Mouse (Mus musculus) G1E (cell line): ENCODE results near the gene Mtcl1. TPM values are rescaled to one million over a fixed set of nuclear protein-coding genes. Genes with fewer than 3 reads are reported as not detected.

ENCODE experiments used
- ATAC-seq: 2 replicates; pipeline ENCODE4 v1.8.0; 2016; ENCODE audit warnings: mild to moderate bottlenecking; ENCODE audit not compliant: insufficient number of reproducible peaks, poor library complexity, low FRiP score, severe bottlenecking; ENCODE audit errors: extremely low read depth
- DNase-seq: peaks from one replicate; pipeline ENCODE4 v3.0.0; 2012; ENCODE audit warnings: low spot score
- H3K27me3 ChIP-seq: 2 replicates; pipeline ENCODE4 v1.6.1; 2012; ENCODE audit warnings: mild to moderate bottlenecking, low read length, inconsistent platforms; ENCODE audit not compliant: insufficient read depth
- H3K36me3 ChIP-seq: replicated peaks from 2 replicates; pipeline ENCODE3; 2012; ENCODE audit warnings: mild to moderate bottlenecking, inconsistent platforms
- H3K4me1 ChIP-seq: 2 replicates; pipeline ENCODE4 v1.6.1; 2012; ENCODE audit warnings: low read depth, low read length, inconsistent platforms, mixed read lengths; ENCODE audit not compliant: insufficient read depth
- H3K4me3 ChIP-seq: 2 replicates; pipeline ENCODE4 v1.5.1; 2012; ENCODE audit warnings: low read depth, mild to moderate bottlenecking, inconsistent platforms, low read length, moderate library complexity, mixed read lengths
- H3K9me3 ChIP-seq: replicated peaks from 2 replicates; pipeline ENCODE4 v1.6.1; 2012; ENCODE audit warnings: inconsistent platforms
- CTCF ChIP-seq: IDR thresholded peaks from 2 replicates; pipeline ENCODE4 v1.5.1; 2012; ENCODE audit warnings: low read depth, low read length, inconsistent platforms, mixed read lengths
- GATA1 ChIP-seq: IDR thresholded peaks from 2 replicates; pipeline ENCODE4 v1.6.1; 2012; ENCODE audit warnings: borderline replicate concordance, low read length, inconsistent platforms, mixed read lengths
- GATA2 ChIP-seq: IDR thresholded peaks from 2 replicates; pipeline ENCODE4 v1.6.1; 2012; ENCODE audit warnings: low read depth, low read length, inconsistent platforms, borderline replicate concordance
- POLR2AphosphoS5 ChIP-seq: IDR thresholded peaks from 2 replicates; pipeline ENCODE4 v1.6.1; 2012; ENCODE audit warnings: low read depth, low read length, inconsistent platforms; ENCODE audit not compliant: insufficient replicate concordance
- TAL1 ChIP-seq: conservative IDR thresholded peaks from 2 replicates; pipeline ENCODE4 v1.6.1; 2012; ENCODE audit warnings: low read depth, low read length, inconsistent platforms, mixed read lengths
- polyA plus RNA-seq: library from polyadenylated mRNA; stranded (reverse); fragments of >175 nt; gene quantifications from 2 replicates; pipeline ENCODE4 v1.2.3, GENCODE M21; 2012
- total RNA-seq, 2 experiments: library from RNA; stranded (forward) in 1 of 2; stranded (reverse) in 1 of 2; fragments of 200-1000 nt in 1 of 2; fragments of >200 nt in 1 of 2; fragmentation: Nextera tagmentation in 1 of 2; gene quantifications; 2 replicates each; pipeline ENCODE4 v1.2.3; 2014 to 2017

Gene Mtcl1
- total and polyA plus RNA-seq, 3 experiments: 0.11 TPM; not detected in 2

GRCm38 (mm10) chr17:66388307-66388706 lies 61.2 kb downstream of the Mtcl1 start:
- Histone ChIP-seq H3K9me3 (peaks cover 49% of the 10 kb centered on the region), H3K36me3 (no peaks in the 10 kb centered on the region), H3K4me3 (no peak overlapping the region), H3K27me3 (no peaks in the 10 kb centered on the region), H3K4me1 (no peaks in the 10 kb centered on the region)
- TF ChIP-seq TAL1 (no peak), CTCF (no peak)
- DNase-seq (no peak), ATAC-seq (no peak)

- Histone ChIP-seq H3K36me3 (no peaks in the 10 kb centered on the region), H3K9me3 (peaks cover 75% of the 10 kb centered on the region)
- TF ChIP-seq CTCF (no peak), GATA1 (no peak), TAL1 (no peak), POLR2AphosphoS5 (no peak), GATA2 (no peak)
Measured at GRCm38 (mm10) chr17:66381338-66381737, 68.2 kb downstream of the Mtcl1 start.

GRCm38 (mm10) chr17:66379900-66380857 lies 69.4 kb downstream of the Mtcl1 start:
- no peak for TF ChIP-seq TAL1
- no peak for TF ChIP-seq GATA1
- no peak for TF ChIP-seq POLR2AphosphoS5
- no peak for TF ChIP-seq GATA2
- no peak for TF ChIP-seq CTCF
- peaks cover 84% of the 10 kb centered on the region for H3K9me3 ChIP-seq
- H3K36me3 ChIP-seq: no peaks in the 10 kb centered on the region
- no peaks in the 10 kb centered on the region; the same call in 1 of the 2 replicates for H3K27me3 ChIP-seq
- H3K4me1 ChIP-seq: no peaks in the 10 kb centered on the region
- H3K4me3 ChIP-seq: no peak overlapping the region
- no peak for ATAC-seq
- DNase-seq: no peak

More at GRCm38 (mm10) chr17:66381338-66381737, 68.2 kb downstream of the Mtcl1 start:
- ATAC-seq (no peak), DNase-seq (no peak)
- Histone ChIP-seq H3K4me3 (no peak overlapping the region), H3K4me1 (no peaks in the 10 kb centered on the region), H3K27me3 (no peaks in the 10 kb centered on the region; the same call in 1 of the 2 replicates)

GRCm38 (mm10) chr17:66379308-66379707 lies 70.2 kb downstream of the Mtcl1 start:
- DNase-seq: no peak
- Histone ChIP-seq H3K27me3 (no peaks in the 10 kb centered on the region; the same call in 1 of the 2 replicates), H3K4me1 (no peaks in the 10 kb centered on the region), H3K4me3 (no peak overlapping the region; the same call in 1 of the 2 replicates), H3K36me3 (no peaks in the 10 kb centered on the region), H3K9me3 (peaks cover 88% of the 10 kb centered on the region)
- no peak for ATAC-seq
- TF ChIP-seq CTCF: no peak
- no peak for TF ChIP-seq TAL1
- TF ChIP-seq GATA2: no peak
- TF ChIP-seq GATA1: no peak
- no peak for TF ChIP-seq POLR2AphosphoS5

GRCm38 (mm10) chr17:66378127-66378526 lies 71.4 kb downstream of the Mtcl1 start:
- no peak for ATAC-seq
- Histone ChIP-seq H3K9me3 (peaks cover 84% of the 10 kb centered on the region), H3K4me1 (no peaks in the 10 kb centered on the region), H3K4me3 (no peak overlapping the region), H3K27me3 (no peaks in the 10 kb centered on the region; the same call in 1 of the 2 replicates), H3K36me3 (no peaks in the 10 kb centered on the region)
- TF ChIP-seq TAL1 (no peak), GATA1 (no peak), POLR2AphosphoS5 (no peak), GATA2 (no peak), CTCF (no peak)
- DNase-seq: no peak

GRCm38 (mm10) chr17:66374633-66375272 lies 74.8 kb downstream of the Mtcl1 start:
- DNase-seq: no peak
- Histone ChIP-seq H3K4me1 (no peaks in the 10 kb centered on the region), H3K4me3 (no peak overlapping the region), H3K9me3 (peaks cover 78% of the 10 kb centered on the region), H3K27me3 (no peaks in the 10 kb centered on the region; the same call in 1 of the 2 replicates), H3K36me3 (no peaks in the 10 kb centered on the region)
- TF ChIP-seq POLR2AphosphoS5: no peak
- TF ChIP-seq GATA1: no peak
- TF ChIP-seq GATA2: no peak
- TF ChIP-seq TAL1: no peak
- no peak for TF ChIP-seq CTCF
- no peak for ATAC-seq
